Mouse (Mus musculus) forebrain, embryonic 14.5 days (tissue): Measurements from ENCODE around the gene Wdr12. TPM values are rescaled to one million over a fixed set of nuclear protein-coding genes. Genes with fewer than 3 reads are reported as not detected.

Experiments used
- ATAC-seq: fragments of 200-750 bp; cut with Nextera tagmentation; 2 replicates; pipeline ENCODE4 v1.8.0; 2017; ENCODE audit warnings: mild to moderate bottlenecking, moderate library complexity
- DNase-seq: peaks from one replicate; pipeline ENCODE4 v3.0.0-alpha.2; 2015; ENCODE audit warnings: low spot score
- H3K27ac ChIP-seq: fragments of 300-500 bp; sonication (generic); 2 replicates; pipeline ENCODE4 v1.5.1; 2014; ENCODE audit warnings: low read depth, mild to moderate bottlenecking, control low read depth, low read length, moderate library complexity
- H3K27me3 ChIP-seq: fragments of 300-500 bp; sonication (generic); replicated peaks from 2 replicates; pipeline ENCODE4 v1.6.1; 2014; ENCODE audit warnings: low read length, control low read depth, mixed read lengths; ENCODE audit not compliant: control insufficient read depth, insufficient read depth
- H3K36me3 ChIP-seq: fragments of 300-500 bp; sonication (generic); 2 replicates; pipeline ENCODE4 v1.6.1; 2014; ENCODE audit warnings: low read length, control low read depth; ENCODE audit not compliant: control insufficient read depth, insufficient read depth
- H3K4me1 ChIP-seq: fragments of 300-500 bp; sonication (generic); 2 replicates; pipeline ENCODE4 v1.6.1; 2014; ENCODE audit warnings: antibody characterized with exemption, low read length, control low read depth; ENCODE audit not compliant: control insufficient read depth, insufficient read depth
- H3K4me2 ChIP-seq: fragments of 300-500 bp; sonication (generic); 2 replicates; pipeline ENCODE4 v1.6.1; 2014; ENCODE audit warnings: mild to moderate bottlenecking, control low read depth, low read length
- H3K4me3 ChIP-seq: fragments of 300-500 bp; sonication (generic); 2 replicates; pipeline ENCODE4 v1.5.1; 2014; ENCODE audit warnings: low read depth, low read length, control low read depth
- H3K9ac ChIP-seq: fragments of 300-500 bp; sonication (generic); 2 replicates; pipeline ENCODE4 v1.6.1; 2014; ENCODE audit warnings: mild to moderate bottlenecking, low read length, control low read depth, moderate library complexity
- H3K9me3 ChIP-seq: fragments of 300-500 bp; sonication (generic); replicated peaks from 2 replicates; pipeline ENCODE4 v1.6.1; 2016; ENCODE audit warnings: low read length, control low read depth, mixed read lengths; ENCODE audit not compliant: control insufficient read depth
- WGBS: fragments of 180-500 bp; shearing (Covaris S2); extraction: QIAGEN DNeasy Blood & Tissue Kit; methylation state at CpG from one replicate; pipeline ENCODE4 v1.1.7; 2014; 5-methylcytosine and 5-hydroxymethylcytosine counted together
- polyA plus RNA-seq: library from polyadenylated mRNA; unstranded; fragments of >200 nt; fragmentation: Nextera tagmentation; extraction: Ambion mirVana; gene quantifications from 2 replicates; pipeline ENCODE4 v1.2.1, GENCODE M21; 2014

Gene Wdr12
- 45.2 and 52.4 TPM in 2 replicates for polyA plus RNA-seq

DNA sequence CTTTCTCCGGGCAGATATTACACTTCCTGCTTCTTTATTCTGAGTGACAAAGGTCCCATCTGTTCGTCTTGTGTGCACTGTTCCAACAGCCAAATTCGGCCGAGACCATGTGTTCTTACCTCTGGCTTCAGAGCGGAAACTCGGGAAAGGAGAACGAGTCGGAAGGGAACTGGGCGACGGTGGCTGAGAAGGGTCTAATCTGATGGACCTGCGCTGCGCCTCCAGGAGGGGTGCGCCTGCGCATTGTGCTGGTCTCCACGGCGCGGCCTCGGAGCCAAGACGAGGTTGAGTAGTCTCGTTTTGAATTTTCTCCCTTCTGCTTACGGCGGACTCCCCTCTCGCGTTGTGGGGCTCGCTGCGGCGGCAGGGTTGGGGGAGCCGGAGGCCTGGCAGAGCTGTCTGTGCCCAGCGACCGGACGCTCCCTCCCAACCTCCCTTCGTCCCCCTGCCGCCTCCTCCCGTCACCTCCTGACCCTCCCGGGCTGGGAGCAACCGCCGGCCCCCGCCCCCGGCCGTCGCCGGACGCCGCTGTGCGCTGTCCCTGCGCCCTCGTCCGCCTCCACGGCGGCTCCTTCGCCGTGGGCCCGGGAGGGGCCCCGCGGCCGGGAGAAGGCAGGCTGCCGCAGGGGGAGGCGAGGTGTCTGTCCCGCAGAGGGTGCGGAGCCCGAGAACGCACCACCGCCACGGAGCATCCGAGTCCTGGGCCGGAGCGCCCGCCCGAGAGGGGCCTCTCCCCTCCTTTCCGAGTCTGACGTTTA lies at the start of gene Wdr12, which contains the start of gene Carf:
TSS of gene Wdr12 (minus strand) at position 622 of the 758 bp plus-strand sequence.
TSS of gene Carf (plus strand) at position 224 of the 758 bp plus-strand sequence.
- ATAC-seq, result peak; percentile 98
- Histone ChIP-seq H3K4me1 (peaks cover 8% of the 10 kb centered on the region), H3K9ac (peak within 1 kb of the TSS; percentile 94), H3K9me3 (no peaks in the 10 kb centered on the region), H3K4me2 (peak within 1 kb of the TSS; percentile 79), H3K4me3 (peak within 1 kb of the TSS; percentile 71), H3K36me3 (peaks cover 9% of the 10 kb centered on the region), H3K27ac (peak within 1 kb of the TSS; percentile 95), H3K27me3 (no peaks in the 10 kb centered on the region)
- peak; percentile 98 for DNase-seq
- under 1% methylated on average over 62 of the region's 71 CpGs for WGBS

DNA sequence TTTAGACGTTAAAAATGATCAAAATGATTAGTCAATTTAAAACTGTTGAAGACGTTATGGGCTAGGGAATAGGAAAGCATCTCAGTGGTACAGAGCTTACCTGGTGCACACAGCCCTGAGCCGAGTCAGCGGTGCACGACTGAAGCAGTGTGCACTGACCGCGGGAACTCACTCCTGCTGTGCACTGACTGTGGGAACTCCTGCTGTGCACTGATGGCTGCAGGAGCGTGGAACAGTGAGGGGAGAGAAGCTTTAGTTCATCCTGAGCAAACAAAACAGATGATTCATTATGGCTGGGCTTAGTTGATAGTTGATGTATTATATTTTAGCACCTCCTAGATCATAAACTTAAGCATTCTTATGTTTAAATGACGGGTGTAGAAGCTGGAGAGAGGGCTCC lies 38.9 kb upstream of the Wdr12 start:
- Histone ChIP-seq H3K27ac (no peak overlapping the region), H3K9ac (no peak overlapping the region), H3K36me3 (no peaks in the 10 kb centered on the region), H3K9me3 (no peaks in the 10 kb centered on the region), H3K4me2 (no peak overlapping the region), H3K27me3 (no peaks in the 10 kb centered on the region), H3K4me1 (no peaks in the 10 kb centered on the region), H3K4me3 (no peak overlapping the region)
- 24% methylated on average over 9 of the region's 9 CpGs for WGBS
- DNase-seq, result no peak
- no peak for ATAC-seq

- H3K4me3 ChIP-seq, result no peak overlapping the region
- no peaks in the 10 kb centered on the region for H3K36me3 ChIP-seq
- no peaks in the 10 kb centered on the region for H3K4me1 ChIP-seq
- ATAC-seq, result no peak
- WGBS, result 90% methylated on average over 7 of the region's 7 CpGs
- no peak overlapping the region for H3K4me2 ChIP-seq
- no peak overlapping the region for H3K9ac ChIP-seq
- no peaks in the 10 kb centered on the region for H3K9me3 ChIP-seq
- DNase-seq, result no peak
- no peak overlapping the region for H3K27ac ChIP-seq
- no peaks in the 10 kb centered on the region for H3K27me3 ChIP-seq
These were observed 19.4 kb upstream of the Wdr12 start for GRCm38 (mm10) chr1:60117721-60118455.

GRCm38 (mm10) chr1:60104582-60104981 lies 6.1 kb upstream of the Wdr12 start:
- Histone ChIP-seq H3K4me3 (no peak overlapping the region), H3K4me1 (no peaks in the 10 kb centered on the region), H3K9me3 (no peaks in the 10 kb centered on the region), H3K4me2 (no peak overlapping the region), H3K9ac (no peak overlapping the region), H3K27ac (no peak overlapping the region), H3K27me3 (no peaks in the 10 kb centered on the region), H3K36me3 (peaks cover 8% of the 10 kb centered on the region)
- 97% methylated on average over 1 of the region's 1 CpGs for WGBS
- no peak for DNase-seq
- ATAC-seq, result no peak

DNA sequence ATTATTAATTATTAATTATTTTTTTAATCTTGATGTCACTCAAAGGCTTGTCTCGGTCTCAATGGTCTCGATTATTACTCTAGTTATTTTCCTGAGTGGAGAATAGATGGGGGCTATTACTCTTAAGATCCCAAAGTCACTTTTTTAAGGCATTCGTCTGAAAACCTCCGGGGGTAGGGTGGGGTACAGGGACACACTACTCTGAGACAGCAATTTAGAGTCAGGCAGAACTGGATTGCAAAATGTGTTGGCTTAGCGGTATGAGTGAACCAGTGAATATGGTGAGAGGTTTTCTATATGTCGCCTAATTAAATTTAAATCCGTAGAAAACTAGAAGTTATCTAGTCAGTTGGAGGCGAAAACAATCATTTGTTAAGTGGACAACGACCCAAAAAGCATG lies 394 bp upstream of the Wdr12 start:
- peak overlapping the region; percentile 71 for H3K4me3 ChIP-seq
- H3K27me3 ChIP-seq, result no peaks in the 10 kb centered on the region
- ATAC-seq (no peak), DNase-seq (peak; percentile 28)
- H3K4me2 ChIP-seq, result peak overlapping the region; percentile 57
- H3K36me3 ChIP-seq, result peaks cover 5% of the 10 kb centered on the region
- H3K9ac ChIP-seq, result peak overlapping the region; percentile 94
- 0 out of 2 replicates have a peak overlapping the region, but pooled peaks have one; percentile 95 for H3K27ac ChIP-seq
- peaks cover 8% of the 10 kb centered on the region for H3K4me1 ChIP-seq
- WGBS, result 16% methylated on average over 9 of the region's 9 CpGs
- H3K9me3 ChIP-seq, result no peaks in the 10 kb centered on the region

DNA sequence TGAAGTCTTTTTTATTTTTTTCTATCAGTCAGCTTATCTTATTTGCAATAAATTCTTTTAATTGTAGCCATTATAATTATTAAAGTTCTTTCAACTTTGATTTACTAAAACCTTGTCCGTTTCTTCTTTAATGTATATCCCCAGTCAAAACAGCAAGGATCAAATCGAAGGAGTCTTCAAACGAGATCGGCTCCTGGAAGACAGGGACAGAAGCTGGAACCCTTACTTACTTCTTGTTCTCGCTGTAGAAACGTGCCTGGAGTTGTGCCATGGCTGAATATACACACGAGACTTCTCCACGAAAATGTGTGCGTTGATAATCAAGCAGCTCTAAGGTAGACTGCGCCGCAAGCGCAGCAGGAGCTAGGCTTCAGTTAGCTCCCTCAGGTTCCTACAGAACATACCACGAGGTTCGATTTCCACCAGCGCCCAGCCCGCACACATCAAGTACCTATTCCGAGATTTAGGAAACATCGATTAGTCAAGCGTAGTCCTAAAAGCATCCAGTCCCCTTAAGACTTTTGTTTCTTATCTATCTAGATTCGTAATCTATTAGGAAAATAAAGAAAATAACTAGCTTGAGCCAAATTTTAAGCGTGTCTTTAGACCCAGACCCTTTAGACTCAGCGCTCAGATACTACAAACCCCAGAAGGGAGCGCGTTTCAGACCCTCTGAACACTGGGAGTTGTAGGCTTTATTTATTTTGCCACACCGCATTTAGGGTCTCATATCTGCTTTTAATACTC lies 995 bp downstream of the Wdr12 start:
- Histone ChIP-seq H3K9me3 (no peaks in the 10 kb centered on the region), H3K27me3 (no peaks in the 10 kb centered on the region), H3K9ac (peak overlapping the region; percentile 94), H3K27ac (peak overlapping the region; percentile 95), H3K4me2 (peak overlapping the region; percentile 79), H3K4me3 (peak overlapping the region; percentile 71), H3K36me3 (peaks cover 15% of the 10 kb centered on the region), H3K4me1 (peaks cover 8% of the 10 kb centered on the region)
- ATAC-seq (peak; percentile 90), DNase-seq (peak; percentile 90)
- under 1% methylated on average over 25 of the region's 25 CpGs for WGBS

GRCm38 (mm10) chr1:60096572-60097276 lies 1.7 kb downstream of the Wdr12 start:
- peak overlapping the region; percentile 71 for H3K4me3 ChIP-seq
- H3K4me1 ChIP-seq, result peaks cover 8% of the 10 kb centered on the region
- H3K9ac ChIP-seq, result peak overlapping the region; percentile 94
- H3K4me2 ChIP-seq, result peak overlapping the region; percentile 79
- DNase-seq (peak; percentile 10), ATAC-seq (no peak)
- 10% methylated on average over 13 of the region's 13 CpGs for WGBS
- H3K36me3 ChIP-seq, result peaks cover 21% of the 10 kb centered on the region
- no peaks in the 10 kb centered on the region for H3K27me3 ChIP-seq
- H3K27ac ChIP-seq, result no peak overlapping the region
- H3K9me3 ChIP-seq, result no peaks in the 10 kb centered on the region

- no peak for ATAC-seq
- Histone ChIP-seq H3K4me3 (no peak overlapping the region), H3K36me3 (peaks cover 38% of the 10 kb centered on the region)
These were observed 22.0 kb downstream of the Wdr12 start for GRCm38 (mm10) chr1:60076411-60076810.

More at GRCm38 (mm10) chr1:60076411-60076810, 22.0 kb downstream of the Wdr12 start:
- no peak for DNase-seq
- no peak overlapping the region for H3K27ac ChIP-seq
- H3K9me3 ChIP-seq, result no peaks in the 10 kb centered on the region
- no peaks in the 10 kb centered on the region for H3K4me1 ChIP-seq
- no peaks in the 10 kb centered on the region for H3K27me3 ChIP-seq
- no peak overlapping the region for H3K4me2 ChIP-seq
- H3K9ac ChIP-seq, result no peak overlapping the region
- 90% methylated on average over 6 of the region's 6 CpGs for WGBS
